Mouse (Mus musculus) layer of hippocampus, postnatal 36 days (tissue): Measurements from ENCODE around the gene Zan. TPM values are rescaled to one million over a fixed set of nuclear protein-coding genes. Genes with fewer than 3 reads are reported as not detected.

ENCODE experiments used
- DNase-seq, 2 experiments: peaks; one replicate each; pipeline ENCODE4 v3.0.0; 2022
- total RNA-seq, 2 experiments: library from RNA; stranded (reverse); gene quantifications; 2 replicates each; pipeline ENCODE4 v1.2.3; 2021

Zan gene
- total RNA-seq, 2 experiments from 2014 or later: 0.10 to 0.13 TPM

- no peak for DNase-seq
These were observed 146.0 kb downstream of the Zan start for GRCm38 (mm10) chr5:137330910-137331309.

Other genes starting within 250 kb of the Zan start
- 10 to 100 TPM; 57.1 to 62.7 TPM for gene Ache, start 189.5 kb downstream of the Zan start, total RNA-seq
- gene Ufsp1, start 182.4 kb downstream of the Zan start, total RNA-seq: 10 to 100 TPM in 1 of 2 experiments, 1 to 10 TPM in 1; 8.6 to 12.2 TPM
- gene Srrt, start 169.4 kb downstream of the Zan start, total RNA-seq: 100 to 1,000 TPM; 209 to 228 TPM
- gene Trip6, start 162.7 kb downstream of the Zan start, total RNA-seq: 1 to 10 TPM; 5.8 to 6.9 TPM
- 10 to 100 TPM; 27.4 to 28.3 TPM for gene Slc12a9, start 143.5 kb downstream of the Zan start, total RNA-seq
- 1 to 10 TPM; 4.2 to 4.6 TPM for gene Ephb4, start 127.0 kb downstream of the Zan start, total RNA-seq
- 10 to 100 TPM; 32.5 to 37.0 TPM for gene Pop7, start 25.5 kb upstream of the Zan start, total RNA-seq
- gene Gigyf1, start 41.5 kb upstream of the Zan start, total RNA-seq: 10 to 100 TPM; 56.7 to 58.9 TPM
- not detected for gene Epo, start 56.2 kb upstream of the Zan start, total RNA-seq
- 100 to 1,000 TPM; 554 to 565 TPM for gene Gnb2, start 56.4 kb upstream of the Zan start, total RNA-seq
- 100 to 1,000 TPM; 127 to 138 TPM for gene Actl6b, start 76.5 kb upstream of the Zan start, total RNA-seq
- gene Tfr2, start 92.8 kb upstream of the Zan start, total RNA-seq: 10 to 100 TPM; 13.4 to 16.1 TPM
- 10 to 100 TPM; 26.0 to 27.4 TPM for gene Mospd3, start 124.0 kb upstream of the Zan start, total RNA-seq
- gene Pcolce, start 136.7 kb upstream of the Zan start, total RNA-seq: 1 to 10 TPM; 8.4 to 8.8 TPM
- gene Fbxo24, start 151.9 kb upstream of the Zan start, total RNA-seq: under 1 TPM; 0.18 to 0.77 TPM
- gene Lrch4, start 152.1 kb upstream of the Zan start, total RNA-seq: 10 to 100 TPM; 21.8 to 25.3 TPM
- gene Gm20605, start 152.1 kb upstream of the Zan start, total RNA-seq: 10 to 100 TPM; 18.6 to 23.9 TPM
- 10 to 100 TPM; 10.1 to 13.3 TPM for gene Sap25, start 164.3 kb upstream of the Zan start, total RNA-seq
- under 1 TPM; 0.15 to 0.28 TPM for gene Irs3, start 168.7 kb upstream of the Zan start, total RNA-seq
- gene Agfg2, start 207.7 kb upstream of the Zan start, total RNA-seq: 10 to 100 TPM; 57.7 to 61.1 TPM